Mouse (Mus musculus): ENCODE data around the gene Ccdc106.
"Not testable (repeated sequence)": the region's sequence is repeated elsewhere in the genome, so short reads cannot be mapped to it uniquely, and the experiment has no call there.

Gene Ccdc106

DNA sequence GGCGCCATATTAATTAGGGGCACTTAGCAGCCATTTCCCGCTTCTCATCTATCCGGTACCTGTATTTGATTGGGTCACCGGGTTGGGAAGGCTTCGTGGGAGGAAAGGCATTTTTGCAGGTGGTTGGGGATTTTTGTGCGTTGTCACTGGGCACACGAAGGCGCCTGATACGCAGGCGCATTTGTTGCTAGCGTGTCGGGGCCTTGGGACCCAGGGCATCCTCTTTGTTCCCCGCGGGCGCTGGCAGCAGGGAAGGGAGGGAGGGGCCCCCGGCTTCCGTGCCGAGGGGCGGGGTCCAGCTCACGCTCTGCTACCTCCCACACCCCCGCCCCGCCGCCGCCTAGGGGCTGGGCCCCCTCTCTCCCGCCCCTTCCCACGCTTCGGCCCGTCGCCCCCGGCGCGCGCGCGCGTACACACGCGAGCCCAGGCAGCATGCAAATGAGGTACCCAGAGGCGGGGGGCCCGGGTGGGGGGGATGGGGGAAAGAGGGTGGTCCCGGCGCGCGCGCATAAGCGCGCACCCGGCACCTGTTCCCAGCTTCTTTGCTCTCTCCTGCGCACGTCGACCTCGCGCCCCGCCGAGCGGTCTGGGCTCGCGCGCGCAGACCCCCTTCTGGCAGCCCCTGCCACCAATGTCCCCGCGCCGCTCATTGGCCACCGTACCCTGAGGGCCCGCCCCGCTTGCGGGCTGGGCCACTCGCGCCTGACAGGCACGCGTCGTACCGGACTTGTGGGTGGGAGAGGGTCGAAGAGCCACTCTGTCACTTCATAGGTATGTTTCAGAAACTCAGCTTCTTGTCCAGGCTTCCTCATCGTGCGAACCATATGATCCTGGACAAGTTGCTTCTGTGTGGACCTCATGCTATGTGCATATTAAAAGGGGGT, 5.0 kb upstream of the Ccdc106 start, which contains the start of gene Gm44973:
Gene Gm44973, plus strand, starts transcription at position 379 of the 884 bp plus-strand sequence.
- ATAC-seq (ENCODE audit: insufficient number of reproducible peaks, low FRiP score, low TSS enrichment), result peak; percentile 81

DNA sequence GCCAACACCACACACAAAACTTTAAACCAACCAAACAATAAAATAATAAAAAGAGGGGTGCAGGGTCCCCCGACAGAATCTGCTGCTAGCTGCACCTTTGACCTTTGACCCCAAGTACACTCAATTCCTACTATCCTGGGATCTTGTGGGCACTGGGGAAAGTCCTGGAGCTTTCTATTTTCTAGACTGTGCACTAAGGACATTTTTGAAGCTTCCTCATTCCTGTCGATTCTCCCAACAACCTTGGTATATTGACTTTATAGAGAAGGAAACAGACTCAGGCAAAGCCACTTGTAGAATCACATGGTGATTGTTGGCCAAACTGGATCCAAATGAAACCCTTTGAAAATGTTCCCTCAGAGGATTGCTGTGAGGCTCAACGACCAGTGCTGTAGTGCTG, 4.3 kb upstream of the Ccdc106 start:
- ATAC-seq (ENCODE audit: insufficient number of reproducible peaks, low FRiP score, low TSS enrichment), result no peak

- ATAC-seq (ENCODE audit: insufficient number of reproducible peaks, low FRiP score, low TSS enrichment), result no peak
Observed at GRCm38 (mm10) chr7:5016920-5017319, 3.4 kb upstream of the Ccdc106 start.

- ATAC-seq (ENCODE audit: insufficient number of reproducible peaks, low FRiP score, low TSS enrichment), result no peak
Observed at GRCm38 (mm10) chr7:5017352-5017751, 3.0 kb upstream of the Ccdc106 start.

GRCm38 (mm10) chr7:5017931-5018330, 2.4 kb upstream of the Ccdc106 start:
- no peak for ATAC-seq (ENCODE audit: insufficient number of reproducible peaks, low FRiP score, low TSS enrichment)

DNA sequence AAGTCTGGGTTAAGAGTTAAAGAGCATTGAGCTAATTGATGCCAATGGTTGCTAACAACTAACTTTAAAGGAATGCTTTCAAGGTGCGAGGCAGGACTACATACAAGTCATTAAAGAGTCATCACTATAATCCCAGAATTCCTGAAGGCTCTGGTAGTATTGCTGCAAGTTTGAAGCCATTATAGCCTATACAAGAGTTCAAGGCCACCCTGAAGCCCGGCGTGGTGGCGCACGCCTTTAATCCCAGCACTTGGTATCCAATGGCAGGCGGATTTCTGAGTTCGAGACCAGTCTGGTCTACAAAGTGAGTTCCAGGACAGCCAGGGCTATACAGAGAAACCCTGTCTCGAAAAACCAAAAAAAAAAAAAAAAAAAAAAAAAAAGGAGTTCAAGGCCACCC, 777 bp upstream of the Ccdc106 start:
- ATAC-seq (ENCODE audit: insufficient number of reproducible peaks, low FRiP score, low TSS enrichment), result not testable (repeated sequence)

DNA sequence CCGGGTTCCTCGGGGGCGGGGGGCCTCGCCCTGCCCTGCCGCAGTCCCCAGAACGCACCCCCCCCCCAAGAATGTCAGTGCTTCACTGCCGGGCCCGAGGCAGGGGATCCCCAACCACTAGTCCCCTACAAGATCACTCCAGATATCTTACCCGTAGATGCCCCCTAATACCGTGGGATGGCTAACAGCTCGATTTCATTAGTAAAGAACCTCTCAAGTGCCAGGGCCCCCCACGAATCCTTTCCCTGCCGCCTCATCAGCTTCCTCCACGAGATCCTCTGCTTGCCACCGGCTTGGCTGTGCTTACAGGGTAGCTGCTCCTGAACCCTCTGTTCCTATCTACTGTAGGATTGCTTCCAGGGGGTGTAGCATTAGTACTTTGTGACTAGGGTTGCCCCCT, 332 bp downstream of the Ccdc106 start:
- ATAC-seq (ENCODE audit: insufficient number of reproducible peaks, low FRiP score, low TSS enrichment), result 0 out of 2 replicates have a peak, but pooled peaks have one; percentile 4

GRCm38 (mm10) chr7:5021197-5021596, 844 bp downstream of the Ccdc106 start:
- no peak for ATAC-seq (ENCODE audit: insufficient number of reproducible peaks, low FRiP score, low TSS enrichment)

GRCm38 (mm10) chr7:5029543-5029942, 9.2 kb downstream of the Ccdc106 start:
- ATAC-seq (ENCODE audit: insufficient number of reproducible peaks, low FRiP score, low TSS enrichment), result no peak

- ATAC-seq (ENCODE audit: insufficient number of reproducible peaks, low FRiP score, low TSS enrichment), result no peak
Observed at GRCm38 (mm10) chr7:5029946-5030345, 9.6 kb downstream of the Ccdc106 start.

DNA sequence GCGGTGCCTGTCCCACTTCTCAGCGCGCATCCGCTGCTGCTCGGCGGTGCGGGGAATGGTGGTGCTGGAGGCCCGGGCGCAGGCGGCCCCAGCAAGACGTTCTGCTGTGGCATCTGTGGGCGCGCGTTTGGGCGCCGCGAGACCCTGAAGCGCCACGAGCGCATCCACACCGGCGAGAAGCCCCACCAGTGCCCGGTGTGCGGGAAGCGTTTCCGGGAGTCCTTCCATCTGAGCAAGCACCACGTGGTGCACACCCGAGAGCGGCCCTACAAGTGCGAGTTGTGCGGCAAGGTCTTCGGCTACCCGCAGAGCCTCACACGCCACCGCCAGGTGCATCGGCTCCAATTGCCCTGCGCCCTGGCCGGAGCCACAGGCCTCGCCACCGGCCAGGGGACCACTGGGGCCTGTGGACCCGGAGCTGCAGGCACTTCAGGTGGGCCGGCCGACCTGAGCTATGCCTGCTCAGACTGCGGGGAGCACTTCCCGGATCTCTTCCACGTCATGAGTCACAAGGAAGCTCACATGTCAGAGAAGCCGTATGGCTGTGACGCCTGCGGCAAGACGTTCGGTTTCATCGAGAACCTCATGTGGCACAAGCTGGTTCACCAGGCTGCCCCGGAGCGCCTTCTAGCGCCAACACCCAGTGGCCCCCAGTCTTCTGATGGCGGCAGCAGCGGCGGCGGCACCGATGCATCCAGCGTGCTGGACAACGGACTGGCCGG, 10.4 kb downstream of the Ccdc106 start:
- ATAC-seq (ENCODE audit: insufficient number of reproducible peaks, low FRiP score, low TSS enrichment), result no peak

GRCm38 (mm10) chr7:5031496-5031895, 11.1 kb downstream of the Ccdc106 start:
- no peak for ATAC-seq (ENCODE audit: insufficient number of reproducible peaks, low FRiP score, low TSS enrichment)

GRCm38 (mm10) chr7:5033818-5034217, 13.5 kb downstream of the Ccdc106 start, which contains the start of gene 4632433K11Rik:
Gene 4632433K11Rik (plus strand): TSS chr7:5034118.
- ATAC-seq (ENCODE audit: insufficient number of reproducible peaks, low FRiP score, low TSS enrichment), result no peak

- ATAC-seq (ENCODE audit: insufficient number of reproducible peaks, low FRiP score, low TSS enrichment), result no peak
Observed at GRCm38 (mm10) chr7:5035628-5036027, 15.3 kb downstream of the Ccdc106 start.

DNA sequence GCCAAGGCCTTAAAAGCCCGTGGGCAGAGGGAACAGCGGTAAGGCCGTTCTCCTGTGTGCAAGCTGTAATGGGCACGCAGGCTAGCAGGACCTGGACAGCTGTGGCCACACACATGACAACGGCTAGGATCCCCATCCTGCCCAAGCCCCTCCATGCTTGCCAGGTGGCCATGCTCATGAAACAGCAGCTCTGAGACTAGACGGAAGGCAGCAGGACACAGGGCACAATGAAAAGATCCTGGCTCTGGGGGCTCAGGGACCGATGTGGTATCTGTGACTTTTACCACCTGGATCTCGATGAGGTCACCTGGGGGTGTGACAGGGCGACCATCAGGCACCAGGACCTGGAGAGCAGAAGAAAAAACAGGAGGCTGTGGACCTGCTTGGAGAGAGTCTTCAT, 15.8 kb downstream of the Ccdc106 start:
- ATAC-seq (ENCODE audit: insufficient number of reproducible peaks, low FRiP score, low TSS enrichment), result no peak

DNA sequence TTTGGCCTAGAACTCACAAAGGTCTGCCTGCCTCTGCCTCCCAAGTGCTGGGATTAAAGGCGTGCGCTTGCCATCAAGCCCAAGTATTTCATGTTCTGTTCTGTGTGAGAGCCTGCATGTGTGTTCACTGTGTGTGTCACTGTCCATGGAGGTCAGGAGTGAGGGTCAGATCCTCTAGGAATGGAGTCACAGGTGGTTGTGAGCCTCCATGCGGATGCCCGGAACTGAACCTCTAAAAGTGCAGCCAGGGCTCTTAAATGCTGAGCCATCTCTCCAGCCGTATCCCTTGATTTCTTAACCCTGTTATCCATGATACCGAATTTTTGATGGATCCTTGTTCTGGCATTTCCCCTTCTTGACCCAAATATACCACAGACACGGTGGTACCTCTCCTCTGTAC, 16.7 kb downstream of the Ccdc106 start:
- no peak for ATAC-seq (ENCODE audit: insufficient number of reproducible peaks, low FRiP score, low TSS enrichment)

GRCm38 (mm10) chr7:5037467-5037866, 17.1 kb downstream of the Ccdc106 start:
- no peak for ATAC-seq (ENCODE audit: insufficient number of reproducible peaks, low FRiP score, low TSS enrichment)

DNA sequence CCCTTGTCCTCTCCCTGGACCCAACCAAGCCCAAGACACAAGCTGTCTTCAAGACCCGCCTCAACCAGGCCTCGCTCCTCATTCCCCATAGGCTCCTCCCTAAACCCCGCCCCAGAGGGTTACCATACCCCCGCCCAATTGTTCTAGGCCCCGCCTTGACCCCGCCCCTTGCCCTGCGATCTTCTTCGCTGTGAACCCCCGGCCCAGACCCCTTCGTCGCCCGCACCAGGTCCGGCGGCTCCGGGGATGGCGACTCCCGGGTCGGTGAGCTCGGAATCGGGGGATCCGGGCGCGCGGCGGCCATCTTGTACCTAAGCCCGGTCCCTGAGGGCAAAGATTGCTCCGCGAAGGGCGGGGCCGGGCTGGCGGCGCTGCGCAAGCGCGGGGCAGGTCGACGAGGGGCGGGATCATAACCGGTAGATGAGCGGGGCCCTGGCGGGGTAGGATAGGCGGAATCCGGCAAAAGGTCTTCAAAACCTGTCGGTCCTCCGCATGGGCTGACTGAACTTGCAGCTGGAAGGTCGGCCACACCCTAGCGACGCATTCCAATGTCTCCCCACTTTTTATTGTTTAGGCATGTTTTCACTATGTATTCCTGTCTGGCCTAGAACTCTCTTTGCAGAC, 17.9 kb downstream of the Ccdc106 start, which contains the start of gene Zfp784:
Gene Zfp784, minus strand, starts transcription at position 338 of the 624 bp plus-strand sequence.
- peak; percentile 93 for ATAC-seq (ENCODE audit: insufficient number of reproducible peaks, low FRiP score, low TSS enrichment)

GRCm38 (mm10) chr7:5038940-5039339, 18.6 kb downstream of the Ccdc106 start:
- ATAC-seq (ENCODE audit: insufficient number of reproducible peaks, low FRiP score, low TSS enrichment), result no peak

- ATAC-seq (ENCODE audit: insufficient number of reproducible peaks, low FRiP score, low TSS enrichment), result no peak
Observed at GRCm38 (mm10) chr7:5044981-5045380, 24.6 kb downstream of the Ccdc106 start.

DNA sequence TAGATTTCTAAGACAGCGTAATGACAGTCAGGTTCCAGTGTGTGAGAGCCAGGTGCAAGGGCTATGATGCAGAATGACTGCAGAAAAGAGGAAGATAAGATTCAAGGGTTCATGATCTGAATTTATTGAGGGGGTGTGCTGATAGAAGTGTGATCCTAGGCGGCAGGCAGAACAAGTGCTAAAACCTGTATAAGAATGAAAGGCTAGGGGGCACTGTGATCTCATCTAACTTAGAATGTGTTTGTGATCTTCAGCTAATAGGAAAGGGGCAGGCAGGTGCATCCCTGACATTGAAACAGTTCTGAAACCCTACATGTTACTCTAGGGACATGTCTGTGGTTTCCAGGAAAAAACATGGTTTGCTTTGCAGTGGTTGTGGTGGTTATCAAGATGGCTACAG, 25.8 kb downstream of the Ccdc106 start:
- no peak for ATAC-seq (ENCODE audit: insufficient number of reproducible peaks, low FRiP score, low TSS enrichment)
